Mouse (Mus musculus): ENCODE results near the gene Cacna2d2. TPM values are rescaled to one million over a fixed set of nuclear protein-coding genes. Genes with fewer than 3 reads are reported as not detected.

Cacna2d2 gene
- 6.8 TPM in 2 replicates for polyA plus RNA-seq (2016; fragmentation: Nextera tagmentation; extraction: Ambion mirVana)

GRCm38 (mm10) chr9:107399491-107399971 is at the start of gene Cacna2d2:
TSS of gene Cacna2d2 (plus strand) at chr9:107399612.
- H3K4me3 ChIP-seq: peak within 1 kb of the TSS; percentile 83
- WGBS: under 1% methylated on average over 49 of the region's 54 CpGs
- no peaks in the 10 kb centered on the region for H3K36me3 ChIP-seq
- H3K4me1 ChIP-seq: peaks cover 49% of the 10 kb centered on the region
- H3K9me3 ChIP-seq: no peaks in the 10 kb centered on the region
- H3K27me3 ChIP-seq (ENCODE audit: insufficient read depth, poor library complexity, severe bottlenecking): peaks cover 89% of the 10 kb centered on the region
- peak; percentile 84 for DNase-seq (ENCODE audit: low spot score)
- H3K27ac ChIP-seq: peak within 1 kb of the TSS; percentile 90

- Histone ChIP-seq H3K27ac (no peak overlapping the region), H3K27me3 (ENCODE audit: insufficient read depth, poor library complexity, severe bottlenecking) (peaks cover 42% of the 10 kb centered on the region), H3K9me3 (no peaks in the 10 kb centered on the region), H3K4me3 (no peak overlapping the region), H3K4me1 (peaks cover 11% of the 10 kb centered on the region), H3K36me3 (no peaks in the 10 kb centered on the region)
- 69% methylated on average over 1 of the region's 1 CpGs for WGBS
- no peak for DNase-seq (ENCODE audit: low spot score)
These were observed 44.6 kb upstream of the Cacna2d2 start for GRCm38 (mm10) chr9:107354826-107355225.

- no peaks in the 10 kb centered on the region for H3K36me3 ChIP-seq
- peaks cover 24% of the 10 kb centered on the region for H3K4me1 ChIP-seq
- WGBS: 53% methylated on average over 7 of the region's 7 CpGs
- no peak overlapping the region for H3K27ac ChIP-seq
- H3K4me3 ChIP-seq: no peak overlapping the region
- H3K9me3 ChIP-seq: no peaks in the 10 kb centered on the region
- peaks cover 36% of the 10 kb centered on the region for H3K27me3 ChIP-seq (ENCODE audit: insufficient read depth, poor library complexity, severe bottlenecking)
- DNase-seq (ENCODE audit: low spot score): no peak
These were observed 43.3 kb upstream of the Cacna2d2 start for GRCm38 (mm10) chr9:107355870-107356765.

GRCm38 (mm10) chr9:107357651-107358050 is 41.8 kb upstream of the Cacna2d2 start:
- 25% methylated on average over 5 of the region's 5 CpGs for WGBS
- DNase-seq (ENCODE audit: low spot score): peak; percentile 84
- Histone ChIP-seq H3K36me3 (no peaks in the 10 kb centered on the region), H3K27me3 (ENCODE audit: insufficient read depth, poor library complexity, severe bottlenecking) (peaks cover 33% of the 10 kb centered on the region), H3K27ac (no peak overlapping the region), H3K4me1 (peaks cover 39% of the 10 kb centered on the region), H3K9me3 (no peaks in the 10 kb centered on the region), H3K4me3 (no peak overlapping the region)

- peak; percentile 86 for DNase-seq (ENCODE audit: low spot score)
- Histone ChIP-seq H3K27me3 (ENCODE audit: insufficient read depth, poor library complexity, severe bottlenecking) (peaks cover 7% of the 10 kb centered on the region), H3K9me3 (no peaks in the 10 kb centered on the region), H3K27ac (peak overlapping the region; percentile 83), H3K4me3 (no peak overlapping the region; the same call in 1 of the 2 replicates), H3K4me1 (peaks cover 44% of the 10 kb centered on the region), H3K36me3 (no peaks in the 10 kb centered on the region)
- 2% methylated on average over 3 of the region's 3 CpGs for WGBS
These were observed 38.4 kb upstream of the Cacna2d2 start for GRCm38 (mm10) chr9:107360989-107361388.

- no peaks in the 10 kb centered on the region for H3K36me3 ChIP-seq
- 2% methylated on average over 3 of the region's 3 CpGs for WGBS
- H3K9me3 ChIP-seq: no peaks in the 10 kb centered on the region
- H3K27ac ChIP-seq: peak overlapping the region; percentile 87; the same call in 1 of the 2 replicates
- peak; percentile 78 for DNase-seq (ENCODE audit: low spot score)
- H3K27me3 ChIP-seq (ENCODE audit: insufficient read depth, poor library complexity, severe bottlenecking): 0 out of 2 replicates have a peak, but pooled peaks cover 9% of the 10 kb centered on the region
- H3K4me3 ChIP-seq: no peak overlapping the region
- peaks cover 63% of the 10 kb centered on the region for H3K4me1 ChIP-seq
These were observed 32.8 kb upstream of the Cacna2d2 start for GRCm38 (mm10) chr9:107366644-107367043.

- Histone ChIP-seq H3K9me3 (no peaks in the 10 kb centered on the region), H3K27ac (peak overlapping the region; percentile 87), H3K4me1 (peaks cover 59% of the 10 kb centered on the region), H3K27me3 (ENCODE audit: insufficient read depth, poor library complexity, severe bottlenecking) (peaks cover 14% of the 10 kb centered on the region; the same call in 1 of the 2 replicates), H3K36me3 (no peaks in the 10 kb centered on the region), H3K4me3 (no peak overlapping the region)
- WGBS: 38% methylated on average over 1 of the region's 1 CpGs
- DNase-seq (ENCODE audit: low spot score): peak; percentile 82
These were observed 31.1 kb upstream of the Cacna2d2 start for GRCm38 (mm10) chr9:107368302-107368701.

GRCm38 (mm10) chr9:107369270-107370105 is 29.9 kb upstream of the Cacna2d2 start:
- Histone ChIP-seq H3K4me3 (peak overlapping the region; percentile 24; the same call in 1 of the 2 replicates), H3K27me3 (ENCODE audit: insufficient read depth, poor library complexity, severe bottlenecking) (peaks cover 22% of the 10 kb centered on the region), H3K36me3 (no peaks in the 10 kb centered on the region), H3K9me3 (no peaks in the 10 kb centered on the region), H3K27ac (peak overlapping the region; percentile 87), H3K4me1 (peaks cover 62% of the 10 kb centered on the region)
- 25% methylated on average over 10 of the region's 10 CpGs for WGBS
- DNase-seq (ENCODE audit: low spot score): peak; percentile 94

GRCm38 (mm10) chr9:107370106-107370463 is 29.3 kb upstream of the Cacna2d2 start:
- no peak for DNase-seq (ENCODE audit: low spot score)
- peaks cover 27% of the 10 kb centered on the region for H3K27me3 ChIP-seq (ENCODE audit: insufficient read depth, poor library complexity, severe bottlenecking)
- H3K4me1 ChIP-seq: peaks cover 68% of the 10 kb centered on the region
- H3K4me3 ChIP-seq: peak overlapping the region; percentile 24; the same call in 1 of the 2 replicates
- H3K27ac ChIP-seq: peak overlapping the region; percentile 87
- H3K36me3 ChIP-seq: no peaks in the 10 kb centered on the region
- H3K9me3 ChIP-seq: no peaks in the 10 kb centered on the region
- 1% methylated on average over 4 of the region's 4 CpGs for WGBS

GRCm38 (mm10) chr9:107372441-107372840 is 27.0 kb upstream of the Cacna2d2 start:
- peaks cover 68% of the 10 kb centered on the region for H3K4me1 ChIP-seq
- peaks cover 51% of the 10 kb centered on the region for H3K27me3 ChIP-seq (ENCODE audit: insufficient read depth, poor library complexity, severe bottlenecking)
- no peak overlapping the region for H3K4me3 ChIP-seq
- WGBS: 60% methylated on average over 4 of the region's 4 CpGs
- peak overlapping the region; percentile 87 for H3K27ac ChIP-seq
- no peaks in the 10 kb centered on the region for H3K9me3 ChIP-seq
- DNase-seq (ENCODE audit: low spot score): no peak
- H3K36me3 ChIP-seq: no peaks in the 10 kb centered on the region

GRCm38 (mm10) chr9:107374623-107375022 is 24.8 kb upstream of the Cacna2d2 start:
- WGBS: 7% methylated on average over 8 of the region's 8 CpGs
- peaks cover 61% of the 10 kb centered on the region for H3K4me1 ChIP-seq
- H3K27me3 ChIP-seq (ENCODE audit: insufficient read depth, poor library complexity, severe bottlenecking): peaks cover 69% of the 10 kb centered on the region
- no peak overlapping the region for H3K4me3 ChIP-seq
- DNase-seq (ENCODE audit: low spot score): peak; percentile 89
- no peaks in the 10 kb centered on the region for H3K36me3 ChIP-seq
- no peaks in the 10 kb centered on the region for H3K9me3 ChIP-seq
- peak overlapping the region; percentile 49; the same call in 1 of the 2 replicates for H3K27ac ChIP-seq

- WGBS: 12% methylated on average over 5 of the region's 5 CpGs
- peak overlapping the region; percentile 49; the same call in 1 of the 2 replicates for H3K27ac ChIP-seq
These were observed 24.0 kb upstream of the Cacna2d2 start for GRCm38 (mm10) chr9:107375451-107375850.

More at GRCm38 (mm10) chr9:107375451-107375850, 24.0 kb upstream of the Cacna2d2 start:
- H3K27me3 ChIP-seq (ENCODE audit: insufficient read depth, poor library complexity, severe bottlenecking): peaks cover 72% of the 10 kb centered on the region
- H3K4me3 ChIP-seq: no peak overlapping the region
- DNase-seq (ENCODE audit: low spot score): peak; percentile 89
- no peaks in the 10 kb centered on the region for H3K9me3 ChIP-seq
- H3K36me3 ChIP-seq: no peaks in the 10 kb centered on the region
- H3K4me1 ChIP-seq: peaks cover 53% of the 10 kb centered on the region

Measured in heart, embryonic 10.5 days (tissue).